Mouse (Mus musculus) liver, embryonic 12.5 days (tissue): Measurements from ENCODE around the gene Smc4. TPM values are rescaled to one million over a fixed set of nuclear protein-coding genes. Genes with fewer than 3 reads are reported as not detected.
A peak's percentile ranks its signal among the peaks of the same experiment; 100 is the strongest.

Experiments
- ATAC-seq: fragments of 200-750 bp; cut with Nextera tagmentation; 2 replicates; pipeline ENCODE4 v1.8.0; 2017; ENCODE audit warnings: moderate number of reproducible peaks, mild to moderate bottlenecking, moderate library complexity
- H3K27ac ChIP-seq: fragments of 300-500 bp; sonication (generic); 2 replicates; pipeline ENCODE4 v1.5.1; 2016; ENCODE audit warnings: mild to moderate bottlenecking
- H3K27me3 ChIP-seq: fragments of 300-500 bp; sonication (generic); replicated peaks from 2 replicates; pipeline ENCODE4 v1.6.1; 2016; ENCODE audit warnings: mild to moderate bottlenecking, moderate library complexity
- H3K36me3 ChIP-seq: fragments of 300-500 bp; sonication (generic); 2 replicates; pipeline ENCODE4 v1.6.1; 2016; ENCODE audit warnings: mild to moderate bottlenecking, moderate library complexity
- H3K4me1 ChIP-seq: fragments of 300-500 bp; sonication (generic); 2 replicates; pipeline ENCODE4 v1.6.1; 2016
- H3K4me2 ChIP-seq: fragments of 300-500 bp; sonication (generic); 2 replicates; pipeline ENCODE4 v1.6.1; 2016; ENCODE audit warnings: mild to moderate bottlenecking, moderate library complexity
- H3K4me3 ChIP-seq: fragments of 300-500 bp; sonication (generic); 2 replicates; pipeline ENCODE4 v1.5.1; 2016; ENCODE audit warnings: mild to moderate bottlenecking, moderate library complexity
- H3K9ac ChIP-seq: fragments of 300-500 bp; sonication (generic); 2 replicates; pipeline ENCODE4 v1.6.1; 2016; ENCODE audit warnings: mild to moderate bottlenecking, moderate library complexity
- H3K9me3 ChIP-seq: fragments of 300-500 bp; sonication (generic); replicated peaks from 2 replicates; pipeline ENCODE4 v1.6.1; 2016; ENCODE audit warnings: mild to moderate bottlenecking, moderate library complexity
- WGBS: fragments of 180-500 bp; shearing (Covaris S2); methylation state at CpG from one replicate; pipeline ENCODE4 v1.1.7; 2016; ENCODE audit not compliant: insufficient replicate concordance; 5-methylcytosine and 5-hydroxymethylcytosine counted together
- polyA plus RNA-seq: library from polyadenylated mRNA; unstranded; fragments of >200 nt; fragmentation: Nextera tagmentation; extraction: Ambion mirVana; gene quantifications from 2 replicates; pipeline ENCODE4 v1.2.1, GENCODE M21; 2016

Smc4 gene
- polyA plus RNA-seq, 1 experiment from 2014 or later: 178 TPM

- no peak overlapping the region for H3K9ac ChIP-seq
- peaks cover 95% of the 10 kb centered on the region for H3K36me3 ChIP-seq
- ATAC-seq: no peak
- no peaks in the 10 kb centered on the region for H3K9me3 ChIP-seq
- no peak overlapping the region for H3K4me3 ChIP-seq
- no peaks in the 10 kb centered on the region for H3K27me3 ChIP-seq
- no peak overlapping the region for H3K27ac ChIP-seq
- no peak overlapping the region for H3K4me2 ChIP-seq
- H3K4me1 ChIP-seq: no peaks in the 10 kb centered on the region
These were observed 16.2 kb downstream of the Smc4 start for GRCm38 (mm10) chr3:69020764-69021163.

DNA sequence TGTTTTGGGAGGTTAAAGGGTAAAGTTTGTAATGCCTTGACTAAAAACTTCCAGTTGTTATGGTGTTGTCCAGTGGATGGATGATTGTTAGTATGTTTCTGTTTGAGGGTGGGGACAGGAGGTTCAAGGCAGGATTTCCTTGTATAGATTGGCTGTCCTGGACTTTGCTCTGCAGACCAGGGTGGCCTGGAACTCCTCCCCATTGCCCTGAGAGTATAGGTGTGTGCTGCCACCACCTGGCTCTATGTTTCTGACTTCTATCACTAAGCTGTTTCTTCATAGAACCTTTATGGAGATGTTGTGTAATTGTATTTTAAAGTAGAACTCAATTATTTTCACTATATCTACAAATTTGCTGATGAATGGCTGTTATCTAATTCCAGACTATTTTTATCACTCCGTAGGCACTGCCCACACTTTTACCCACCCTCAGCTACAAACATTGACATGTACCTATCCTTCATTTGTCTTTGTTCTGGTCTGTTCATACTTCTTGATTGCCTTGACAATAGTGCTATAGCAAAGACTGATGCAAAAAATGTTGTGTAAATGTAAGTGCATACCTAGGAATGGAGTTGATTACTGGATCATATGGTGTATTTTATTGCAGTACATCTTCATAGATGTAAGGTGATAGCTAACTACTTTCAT, 21.7 kb downstream of the Smc4 start:
- H3K9ac ChIP-seq: no peak overlapping the region
- H3K4me3 ChIP-seq: no peak overlapping the region
- peak; percentile 46; the same call in 1 of the 2 replicates for ATAC-seq
- no peak overlapping the region for H3K4me2 ChIP-seq
- no peak overlapping the region for H3K27ac ChIP-seq
- H3K9me3 ChIP-seq: no peaks in the 10 kb centered on the region
- no peaks in the 10 kb centered on the region for H3K4me1 ChIP-seq
- no peaks in the 10 kb centered on the region for H3K27me3 ChIP-seq
- WGBS: 85% methylated on average over 1 of the region's 1 CpGs
- peaks cover 89% of the 10 kb centered on the region for H3K36me3 ChIP-seq

DNA sequence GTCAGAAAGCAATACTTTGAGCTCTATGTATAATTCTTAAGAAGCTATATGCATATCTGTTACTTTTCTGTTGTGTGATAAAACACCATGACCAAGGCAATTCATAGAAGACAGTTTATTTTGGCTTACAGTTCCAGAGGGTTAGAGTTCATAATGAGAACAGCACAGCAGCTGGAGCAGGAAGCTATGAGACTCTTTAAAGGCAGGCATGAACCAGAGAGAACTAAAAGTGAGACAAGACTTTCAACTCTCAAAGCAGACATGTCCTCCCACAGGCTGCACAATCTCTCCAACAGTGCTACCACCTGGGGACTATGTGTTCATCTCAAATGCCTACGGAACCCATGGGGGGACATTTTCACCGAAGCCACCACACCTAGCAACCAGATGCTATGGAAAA, 35.6 kb downstream of the Smc4 start:
- Histone ChIP-seq H3K4me1 (peaks cover 32% of the 10 kb centered on the region), H3K4me3 (peak overlapping the region; percentile 62), H3K4me2 (peak overlapping the region; percentile 75), H3K27ac (peak overlapping the region; percentile 70), H3K9ac (peak overlapping the region; percentile 70), H3K27me3 (no peaks in the 10 kb centered on the region), H3K9me3 (no peaks in the 10 kb centered on the region), H3K36me3 (peaks cover 71% of the 10 kb centered on the region)
- WGBS: 91% methylated on average over 2 of the region's 2 CpGs
- no peak for ATAC-seq

- no peak for ATAC-seq
- peak overlapping the region; percentile 62 for H3K4me3 ChIP-seq
- peak overlapping the region; percentile 75 for H3K4me2 ChIP-seq
- peak overlapping the region; percentile 70 for H3K9ac ChIP-seq
- 57% methylated on average over 5 of the region's 5 CpGs for WGBS
- H3K36me3 ChIP-seq: peaks cover 59% of the 10 kb centered on the region
- H3K27ac ChIP-seq: no peak overlapping the region; the same call in 1 of the 2 replicates
- H3K9me3 ChIP-seq: no peaks in the 10 kb centered on the region
- no peaks in the 10 kb centered on the region for H3K27me3 ChIP-seq
- peaks cover 43% of the 10 kb centered on the region for H3K4me1 ChIP-seq
These were observed 36.8 kb downstream of the Smc4 start for GRCm38 (mm10) chr3:69041298-69041697.

- H3K27ac ChIP-seq: peak overlapping the region; percentile 98
- H3K4me2 ChIP-seq: peak overlapping the region; percentile 88
- no peaks in the 10 kb centered on the region for H3K27me3 ChIP-seq
- peaks cover 53% of the 10 kb centered on the region for H3K4me1 ChIP-seq
- peaks cover 37% of the 10 kb centered on the region for H3K36me3 ChIP-seq
- H3K9me3 ChIP-seq: no peaks in the 10 kb centered on the region
- H3K4me3 ChIP-seq: peak overlapping the region; percentile 96
- peak overlapping the region; percentile 99 for H3K9ac ChIP-seq
- WGBS: under 1% methylated on average over 42 of the region's 42 CpGs
- ATAC-seq: peak; percentile 64
These were observed 39.6 kb downstream of the Smc4 start for GRCm38 (mm10) chr3:69044167-69044591.

DNA sequence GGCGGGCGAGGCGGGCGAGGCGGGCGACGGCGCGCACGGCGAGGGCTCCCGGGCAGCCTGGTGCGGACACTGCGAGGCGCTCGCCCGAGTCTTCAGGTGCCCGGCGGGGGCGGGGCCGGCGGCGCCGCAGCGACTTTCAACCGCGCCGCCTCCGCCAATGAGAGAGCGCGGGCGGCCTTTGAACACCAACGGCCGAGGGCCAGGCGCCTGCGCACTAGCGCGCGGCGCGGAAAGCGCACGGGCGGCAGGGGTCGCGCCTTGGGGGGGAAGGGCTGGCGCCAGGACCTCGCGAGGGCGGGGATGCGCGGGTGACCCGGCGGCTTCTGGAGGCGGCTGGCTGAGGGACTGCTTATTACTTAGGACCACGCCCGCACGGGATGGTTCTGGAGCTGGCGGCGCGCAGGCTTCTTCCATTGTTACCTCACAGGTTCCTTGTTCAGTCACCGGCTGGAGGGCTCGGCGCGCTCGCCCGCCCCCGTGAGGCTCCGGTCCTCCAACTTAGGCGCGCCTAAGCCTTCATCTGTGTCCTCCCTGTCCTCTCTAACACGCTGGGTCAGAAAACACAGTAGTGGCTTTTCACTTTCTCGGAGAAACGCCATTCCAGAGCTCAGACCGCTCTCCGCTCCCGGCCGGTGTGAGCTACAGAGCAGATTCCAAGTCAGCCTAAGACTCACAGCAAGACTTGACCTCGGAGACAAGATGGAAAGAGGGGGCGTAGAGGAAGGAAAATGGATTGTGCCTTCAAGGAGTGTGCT, 40.3 kb downstream of the Smc4 start, which contains the start of gene Trim59:
TSS of gene Trim59 (minus strand) at position 111 of the 755 bp plus-strand sequence.
- Histone ChIP-seq H3K36me3 (peaks cover 31% of the 10 kb centered on the region), H3K4me2 (peak within 1 kb of the TSS; percentile 88), H3K9ac (peak within 1 kb of the TSS; percentile 99), H3K4me1 (peaks cover 53% of the 10 kb centered on the region), H3K27ac (peak within 1 kb of the TSS; percentile 98), H3K27me3 (no peaks in the 10 kb centered on the region), H3K9me3 (no peaks in the 10 kb centered on the region), H3K4me3 (peak within 1 kb of the TSS; percentile 96)
- ATAC-seq: peak; percentile 91
- WGBS: under 1% methylated on average over 74 of the region's 80 CpGs

GRCm38 (mm10) chr3:69045400-69045703, 40.8 kb downstream of the Smc4 start:
- Histone ChIP-seq H3K9ac (peak overlapping the region; percentile 99), H3K4me3 (peak overlapping the region; percentile 96), H3K27ac (peak overlapping the region; percentile 98), H3K9me3 (no peaks in the 10 kb centered on the region), H3K27me3 (no peaks in the 10 kb centered on the region), H3K4me2 (peak overlapping the region; percentile 88), H3K4me1 (peaks cover 55% of the 10 kb centered on the region), H3K36me3 (peaks cover 26% of the 10 kb centered on the region)
- ATAC-seq: 0 out of 2 replicates have a peak, but pooled peaks have one; percentile 3
- 4% methylated on average over 9 of the region's 9 CpGs for WGBS

DNA sequence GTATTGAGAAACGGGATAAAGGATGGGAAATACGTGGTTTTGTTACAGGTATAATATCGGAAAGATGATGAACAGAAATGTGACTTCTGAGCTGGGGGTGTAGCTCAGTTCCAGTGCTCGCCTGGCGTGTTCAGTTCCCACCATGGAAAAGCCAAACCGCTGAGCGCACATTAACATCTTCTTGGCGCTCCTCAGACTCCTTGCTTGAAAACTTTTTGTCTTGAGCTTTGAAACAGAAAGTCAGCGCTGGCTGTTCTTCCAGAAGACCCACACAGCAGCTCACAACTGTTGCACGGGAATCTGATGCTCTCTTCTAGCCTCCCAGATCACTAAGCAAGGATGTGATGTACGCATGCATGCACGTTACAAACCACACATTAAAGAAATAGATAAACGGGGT, 41.2 kb downstream of the Smc4 start:
- Histone ChIP-seq H3K4me1 (peaks cover 52% of the 10 kb centered on the region), H3K4me2 (peak overlapping the region; percentile 88), H3K9ac (peak overlapping the region; percentile 99), H3K36me3 (peaks cover 22% of the 10 kb centered on the region), H3K27ac (peak overlapping the region; percentile 98), H3K27me3 (no peaks in the 10 kb centered on the region), H3K9me3 (no peaks in the 10 kb centered on the region), H3K4me3 (peak overlapping the region; percentile 96)
- no peak for ATAC-seq
- 18% methylated on average over 13 of the region's 13 CpGs for WGBS

GRCm38 (mm10) chr3:69046509-69046908, 42.0 kb downstream of the Smc4 start:
- no peak for ATAC-seq
- no peaks in the 10 kb centered on the region for H3K27me3 ChIP-seq
- peak overlapping the region; percentile 99 for H3K9ac ChIP-seq
- no peak overlapping the region for H3K4me3 ChIP-seq
- peaks cover 14% of the 10 kb centered on the region for H3K36me3 ChIP-seq
- peak overlapping the region; percentile 88 for H3K4me2 ChIP-seq
- 17% methylated on average over 4 of the region's 4 CpGs for WGBS
- H3K4me1 ChIP-seq: peaks cover 48% of the 10 kb centered on the region
- H3K27ac ChIP-seq: peak overlapping the region; percentile 79
- no peaks in the 10 kb centered on the region for H3K9me3 ChIP-seq

DNA sequence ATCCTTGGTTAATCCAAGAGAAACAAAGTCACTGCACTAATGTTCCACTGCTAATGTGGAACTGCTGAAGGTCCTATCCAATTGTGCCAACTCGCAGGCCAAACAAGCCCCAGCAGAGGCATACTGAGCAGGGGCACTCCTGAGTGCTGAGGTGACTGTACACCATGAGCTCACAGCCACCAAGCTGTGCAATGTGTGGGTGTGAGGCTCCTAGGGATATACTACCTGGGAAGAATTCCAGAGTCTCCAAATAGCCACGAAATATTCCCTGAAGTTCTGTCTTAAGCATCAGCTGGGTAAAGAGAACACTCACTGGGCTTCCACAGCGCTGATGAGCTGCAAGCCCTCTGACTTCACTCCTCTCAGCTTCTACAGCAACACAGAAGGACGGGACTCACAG, 43.1 kb downstream of the Smc4 start:
- 77% methylated on average over 4 of the region's 4 CpGs for WGBS
- Histone ChIP-seq H3K4me3 (no peak overlapping the region), H3K4me2 (no peak overlapping the region), H3K36me3 (peaks cover 6% of the 10 kb centered on the region), H3K27ac (peak overlapping the region; percentile 1; the same call in 1 of the 2 replicates), H3K9ac (no peak overlapping the region), H3K9me3 (no peaks in the 10 kb centered on the region), H3K27me3 (no peaks in the 10 kb centered on the region), H3K4me1 (peaks cover 54% of the 10 kb centered on the region)
- no peak for ATAC-seq

DNA sequence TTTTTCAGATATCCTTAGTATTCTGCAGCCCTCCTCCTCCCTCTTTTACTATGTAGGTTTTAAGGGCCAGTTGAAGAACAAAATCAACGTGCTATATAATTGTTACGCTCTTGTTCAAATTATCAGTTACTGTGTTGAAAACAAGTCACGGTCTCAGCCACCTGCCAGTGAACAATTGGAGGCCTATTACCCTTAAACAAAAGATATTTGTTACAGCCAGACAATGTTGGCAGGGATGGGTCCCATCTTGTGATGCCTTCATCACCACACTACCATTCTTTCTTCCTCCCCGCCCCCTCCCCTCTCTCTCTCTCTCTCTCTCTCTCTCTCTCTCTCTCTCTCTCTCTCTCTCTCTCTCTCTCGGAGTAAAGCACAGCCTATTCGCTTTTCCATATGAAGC, 44.5 kb downstream of the Smc4 start:
- 83% methylated on average over 6 of the region's 6 CpGs for WGBS
- peaks cover 64% of the 10 kb centered on the region for H3K4me1 ChIP-seq
- no peak overlapping the region for H3K27ac ChIP-seq
- no peak for ATAC-seq
- no peak overlapping the region for H3K4me3 ChIP-seq
- H3K9ac ChIP-seq: no peak overlapping the region
- H3K36me3 ChIP-seq: no peaks in the 10 kb centered on the region
- H3K9me3 ChIP-seq: no peaks in the 10 kb centered on the region
- no peaks in the 10 kb centered on the region for H3K27me3 ChIP-seq
- H3K4me2 ChIP-seq: no peak overlapping the region

DNA sequence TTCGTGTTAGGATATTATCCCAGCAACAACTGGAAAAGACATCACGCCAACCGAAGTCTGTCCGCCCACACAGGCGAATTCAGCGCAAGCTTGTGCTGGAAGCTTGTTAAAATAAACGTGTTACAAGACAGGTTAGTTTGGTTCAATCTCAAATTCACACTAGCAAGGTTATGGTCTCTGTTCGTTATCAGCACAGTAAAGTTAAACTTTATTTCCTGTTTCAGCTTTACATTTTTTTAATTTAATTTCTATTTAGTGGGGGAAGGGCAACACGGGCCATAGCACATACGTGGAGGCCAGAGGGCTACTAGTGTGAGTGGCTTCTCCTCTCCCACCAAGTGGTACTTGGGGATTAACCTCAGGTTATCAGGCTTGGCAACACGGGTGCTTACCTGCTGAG, 47.4 kb downstream of the Smc4 start:
- H3K27me3 ChIP-seq: no peaks in the 10 kb centered on the region
- no peaks in the 10 kb centered on the region for H3K36me3 ChIP-seq
- 83% methylated on average over 11 of the region's 11 CpGs for WGBS
- H3K9ac ChIP-seq: no peak overlapping the region
- H3K4me1 ChIP-seq: peaks cover 73% of the 10 kb centered on the region
- H3K27ac ChIP-seq: no peak overlapping the region
- no peaks in the 10 kb centered on the region for H3K9me3 ChIP-seq
- no peak for ATAC-seq
- no peak overlapping the region for H3K4me3 ChIP-seq
- H3K4me2 ChIP-seq: no peak overlapping the region
